Mouse (Mus musculus) cerebellum, adult 2 months (tissue): ENCODE measurements around the gene Fosl1.

Experiments used
- CTCF ChIP-seq: fragments of 200-500 bp; IDR thresholded peaks from 2 replicates; pipeline ENCODE4 v1.5.1; 2011; ENCODE audit warnings: low read depth, mild to moderate bottlenecking, control low read depth, low read length, moderate library complexity, borderline replicate concordance; ENCODE audit not compliant: insufficient read depth
- POLR2A ChIP-seq: fragments of 200-500 bp; IDR thresholded peaks from 2 replicates; pipeline ENCODE4 v1.6.1; 2011; ENCODE audit warnings: low read length, control low read depth, borderline replicate concordance; ENCODE audit not compliant: insufficient read depth

- no peak for TF ChIP-seq CTCF
- TF ChIP-seq POLR2A = no peak
Measured at GRCm38 (mm10) chr19:5426640-5427290, 20.6 kb upstream of the Fosl1 start.
